Mouse (Mus musculus): ENCODE data around the gene Tbc1d22a. TPM values are rescaled to one million over a fixed set of nuclear protein-coding genes. Genes with fewer than 3 reads are reported as not detected.

Tbc1d22a gene
- polyA plus RNA-seq, 1 experiment from 2014 or later: 9.1 TPM

DNA sequence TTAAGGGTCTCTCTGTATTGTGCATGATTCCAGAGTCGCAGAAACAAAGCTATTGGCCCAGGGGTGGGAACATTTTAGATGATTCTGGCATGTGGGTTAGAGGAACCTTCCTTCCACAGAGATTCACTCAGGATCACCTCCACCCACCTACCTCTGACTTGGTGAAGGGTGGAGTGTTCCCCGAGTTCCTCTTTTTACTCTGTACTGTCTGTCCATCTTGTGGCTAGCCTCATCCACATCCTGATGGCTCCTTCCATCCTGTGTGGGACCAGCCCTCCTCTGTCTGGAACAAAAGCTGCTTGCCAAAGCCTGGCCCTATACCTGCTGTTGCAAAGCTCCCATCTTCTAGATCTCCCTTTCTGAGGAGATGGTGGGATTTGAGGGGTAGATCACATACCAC lies 71.0 kb downstream of the Tbc1d22a start:
- Histone ChIP-seq H3K36me3 (ENCODE audit: control insufficient read depth, insufficient read depth, low read length) (no peaks in the 10 kb centered on the region), H3K9me3 (ENCODE audit: control insufficient read depth, low read length) (no peaks in the 10 kb centered on the region), H3K4me2 (ENCODE audit: low read length) (no peak overlapping the region), H3K9ac (ENCODE audit: low read length) (no peak overlapping the region), H3K4me1 (ENCODE audit: control insufficient read depth in 2 of 2, insufficient read depth in 2 of 2, low read length in 2 of 2) (peaks cover 3 to 5% of the 10 kb centered on the region in 2 experiments; a peak in 1 of 4 replicates), H3K27ac (replicated peaks in 1 of 2; ENCODE audit: control insufficient read depth in 1 of 2, insufficient read depth in 1 of 2, low read depth in 2 of 2, low read length in 2 of 2) (no peak overlapping the region), H3K4me3 (ENCODE audit: control insufficient read depth in 1 of 2, insufficient read depth in 1 of 2, low read depth in 1 of 2, low read length in 2 of 2) (no peak overlapping the region), H3K27me3 (ENCODE audit: control insufficient read depth, insufficient read depth, low read length) (no peaks in the 10 kb centered on the region)
- WGBS: 80% methylated on average over 2 of the region's 2 CpGs
- no peak for ATAC-seq (ENCODE audit: insufficient number of reproducible peaks, insufficient read depth, low FRiP score, low read depth)

DNA sequence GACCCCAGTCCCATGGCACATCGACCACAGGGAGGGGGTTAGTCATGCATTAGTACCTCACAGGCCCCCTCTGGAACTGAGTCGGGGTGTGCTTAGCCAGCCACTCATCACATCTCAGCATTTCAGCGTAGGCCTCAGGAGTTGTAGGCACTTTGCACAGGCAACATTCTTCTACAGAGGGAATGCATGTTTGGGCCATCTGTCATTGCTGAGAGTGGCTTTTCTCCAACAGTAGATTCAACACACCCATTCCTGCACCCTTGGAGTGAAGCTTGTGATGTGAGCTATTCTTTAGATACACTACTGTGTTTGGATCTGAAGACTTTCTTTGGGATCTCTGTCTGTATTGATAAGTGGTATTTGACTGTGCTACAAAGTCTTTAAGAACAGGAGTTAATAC lies 75.8 kb downstream of the Tbc1d22a start:
- Histone ChIP-seq H3K27me3 (ENCODE audit: control insufficient read depth, insufficient read depth, low read length) (no peaks in the 10 kb centered on the region), H3K4me3 (ENCODE audit: control insufficient read depth in 1 of 2, insufficient read depth in 1 of 2, low read depth in 1 of 2, low read length in 2 of 2) (no peak overlapping the region), H3K9ac (ENCODE audit: low read length) (no peak overlapping the region), H3K4me2 (ENCODE audit: low read length) (no peak overlapping the region), H3K4me1 (ENCODE audit: control insufficient read depth in 2 of 2, insufficient read depth in 2 of 2, low read length in 2 of 2) (peaks cover 3 to 5% of the 10 kb centered on the region in 2 experiments; a peak in 1 of 4 replicates), H3K36me3 (ENCODE audit: control insufficient read depth, insufficient read depth, low read length) (no peaks in the 10 kb centered on the region), H3K27ac (replicated peaks in 1 of 2; ENCODE audit: control insufficient read depth in 1 of 2, insufficient read depth in 1 of 2, low read depth in 2 of 2, low read length in 2 of 2) (no peak overlapping the region), H3K9me3 (ENCODE audit: control insufficient read depth, low read length) (no peaks in the 10 kb centered on the region)
- WGBS: 26% methylated on average over 3 of the region's 3 CpGs
- ATAC-seq (ENCODE audit: insufficient number of reproducible peaks, insufficient read depth, low FRiP score, low read depth): no peak

DNA sequence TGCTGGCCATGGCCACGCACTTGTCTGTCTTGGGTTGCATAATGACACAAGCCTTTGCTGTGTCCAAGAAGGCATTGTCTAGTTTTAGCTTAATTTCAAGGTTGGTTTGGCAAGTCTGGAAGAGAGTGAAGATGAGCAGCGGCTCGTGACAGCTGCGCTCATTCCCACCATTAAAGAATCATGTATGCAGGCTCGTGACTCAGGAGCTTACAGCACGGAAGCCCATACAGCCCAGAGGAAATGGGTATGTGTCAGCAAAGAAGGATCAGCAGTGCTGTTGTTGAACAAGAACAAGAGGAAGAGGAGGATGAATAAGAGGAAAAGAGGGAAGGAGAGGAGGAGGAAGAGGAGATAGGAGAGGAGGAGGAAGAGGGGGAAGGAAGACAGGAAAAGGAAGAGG lies 78.0 kb downstream of the Tbc1d22a start:
- no peaks in the 10 kb centered on the region for H3K36me3 ChIP-seq (ENCODE audit: control insufficient read depth, insufficient read depth, low read length)
- no peaks in the 10 kb centered on the region for H3K9me3 ChIP-seq (ENCODE audit: control insufficient read depth, low read length)
- ATAC-seq (ENCODE audit: insufficient number of reproducible peaks, insufficient read depth, low FRiP score, low read depth): no peak
- H3K27ac ChIP-seq (replicated peaks in 1 of 2; ENCODE audit: control insufficient read depth in 1 of 2, insufficient read depth in 1 of 2, low read depth in 2 of 2, low read length in 2 of 2): no peak overlapping the region
- H3K27me3 ChIP-seq (ENCODE audit: control insufficient read depth, insufficient read depth, low read length): no peaks in the 10 kb centered on the region
- H3K4me2 ChIP-seq (ENCODE audit: low read length): no peak overlapping the region
- peaks cover 3 to 5% of the 10 kb centered on the region in 2 experiments; a peak in 1 of 4 replicates for H3K4me1 ChIP-seq (ENCODE audit: control insufficient read depth in 2 of 2, insufficient read depth in 2 of 2, low read length in 2 of 2)
- H3K4me3 ChIP-seq (ENCODE audit: control insufficient read depth in 1 of 2, insufficient read depth in 1 of 2, low read depth in 1 of 2, low read length in 2 of 2): no peak overlapping the region
- WGBS: 89% methylated on average over 6 of the region's 6 CpGs
- H3K9ac ChIP-seq (ENCODE audit: low read length): no peak overlapping the region

DNA sequence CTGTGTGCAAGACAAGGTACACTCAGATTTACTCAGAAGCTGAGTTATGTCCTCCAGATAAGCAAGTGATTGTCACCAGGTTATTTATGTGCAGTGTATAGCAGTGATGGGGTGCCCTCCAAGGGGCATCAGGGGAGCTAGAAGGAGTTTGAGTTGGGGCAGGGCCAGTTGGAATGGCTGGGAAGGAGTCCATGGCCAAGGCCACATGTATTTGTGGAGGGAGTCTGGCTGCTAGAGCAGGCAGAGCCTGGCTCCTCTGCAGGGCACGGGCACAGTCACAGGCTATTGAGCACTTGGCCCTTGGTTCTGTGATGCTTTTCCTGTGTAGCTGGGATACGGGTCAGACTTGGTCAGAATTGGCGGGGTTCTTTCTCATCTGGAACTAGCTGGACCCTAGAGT lies 80.2 kb downstream of the Tbc1d22a start:
- no peaks in the 10 kb centered on the region for H3K9me3 ChIP-seq (ENCODE audit: control insufficient read depth, low read length)
- H3K4me3 ChIP-seq (ENCODE audit: control insufficient read depth in 1 of 2, insufficient read depth in 1 of 2, low read depth in 1 of 2, low read length in 2 of 2): no peak overlapping the region
- no peaks in the 10 kb centered on the region for H3K27me3 ChIP-seq (ENCODE audit: control insufficient read depth, insufficient read depth, low read length)
- no peaks in the 10 kb centered on the region for H3K36me3 ChIP-seq (ENCODE audit: control insufficient read depth, insufficient read depth, low read length)
- WGBS: 82% methylated on average over 3 of the region's 3 CpGs
- no peak overlapping the region for H3K9ac ChIP-seq (ENCODE audit: low read length)
- H3K4me2 ChIP-seq (ENCODE audit: low read length): no peak overlapping the region
- no peak overlapping the region for H3K27ac ChIP-seq (replicated peaks in 1 of 2; ENCODE audit: control insufficient read depth in 1 of 2, insufficient read depth in 1 of 2, low read depth in 2 of 2, low read length in 2 of 2)
- peaks cover 3 to 5% of the 10 kb centered on the region in 2 experiments; a peak in 1 of 4 replicates for H3K4me1 ChIP-seq (ENCODE audit: control insufficient read depth in 2 of 2, insufficient read depth in 2 of 2, low read length in 2 of 2)
- no peak for ATAC-seq (ENCODE audit: insufficient number of reproducible peaks, insufficient read depth, low FRiP score, low read depth)

DNA sequence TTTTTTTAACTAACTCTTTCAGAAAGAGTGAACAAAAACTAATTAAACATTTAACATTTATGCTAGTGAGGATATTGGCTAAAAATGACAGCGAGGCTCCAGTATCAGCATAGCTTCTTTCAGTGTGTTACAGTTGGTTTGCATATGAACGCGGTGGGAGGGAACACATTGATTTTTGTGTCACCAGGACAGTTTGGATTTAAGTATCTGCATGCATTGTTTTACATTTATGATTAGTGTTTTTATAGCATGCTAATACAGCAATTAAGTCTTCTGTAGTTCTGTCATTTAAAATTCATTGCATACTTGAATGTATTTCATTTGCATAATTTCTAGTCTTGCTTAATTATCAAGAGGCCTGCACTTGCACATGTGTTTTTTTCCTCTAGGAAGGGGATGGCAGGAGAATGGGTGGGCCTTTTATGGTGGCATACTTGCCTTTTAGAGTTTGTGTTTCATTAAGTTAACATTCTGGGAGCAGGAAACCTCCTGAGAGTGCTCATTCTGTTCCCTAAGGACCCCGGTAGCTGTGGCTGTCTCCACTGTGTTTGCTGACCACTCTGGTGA lies 81.5 kb downstream of the Tbc1d22a start:
- ATAC-seq (ENCODE audit: insufficient number of reproducible peaks, insufficient read depth, low FRiP score, low read depth): no peak
- Histone ChIP-seq H3K27ac (replicated peaks in 1 of 2; ENCODE audit: control insufficient read depth in 1 of 2, insufficient read depth in 1 of 2, low read depth in 2 of 2, low read length in 2 of 2) (no peak overlapping the region), H3K36me3 (ENCODE audit: control insufficient read depth, insufficient read depth, low read length) (no peaks in the 10 kb centered on the region), H3K9ac (ENCODE audit: low read length) (no peak overlapping the region), H3K4me1 (ENCODE audit: control insufficient read depth in 2 of 2, insufficient read depth in 2 of 2, low read length in 2 of 2) (no peaks in the 10 kb centered on the region), H3K4me2 (ENCODE audit: low read length) (no peak overlapping the region), H3K9me3 (ENCODE audit: control insufficient read depth, low read length) (no peaks in the 10 kb centered on the region), H3K4me3 (ENCODE audit: control insufficient read depth in 1 of 2, insufficient read depth in 1 of 2, low read depth in 1 of 2, low read length in 2 of 2) (no peak overlapping the region), H3K27me3 (ENCODE audit: control insufficient read depth, insufficient read depth, low read length) (no peaks in the 10 kb centered on the region)
- WGBS: 79% methylated on average over 4 of the region's 4 CpGs

DNA sequence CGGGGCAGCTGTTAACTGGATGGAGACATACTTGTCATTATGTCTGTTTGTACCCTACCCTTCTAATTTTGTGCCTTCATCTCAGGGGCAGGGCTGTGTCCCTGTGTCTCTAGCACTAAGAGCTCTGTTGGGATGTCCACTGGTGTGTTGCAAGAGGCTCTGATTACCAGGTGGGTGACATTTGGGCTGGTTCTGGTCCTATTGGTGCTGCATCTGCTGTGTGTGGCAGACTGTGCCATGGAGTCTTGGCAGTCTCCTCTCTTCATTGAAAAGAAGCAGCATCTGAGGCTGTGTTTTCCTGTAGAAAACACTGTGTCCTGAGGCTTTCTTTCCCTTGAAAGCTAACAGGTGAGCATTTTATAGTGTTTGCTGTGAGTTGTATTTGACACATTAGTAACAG lies 83.0 kb downstream of the Tbc1d22a start:
- Histone ChIP-seq H3K9ac (ENCODE audit: low read length) (no peak overlapping the region), H3K27ac (replicated peaks in 1 of 2; ENCODE audit: control insufficient read depth in 1 of 2, insufficient read depth in 1 of 2, low read depth in 2 of 2, low read length in 2 of 2) (no peak overlapping the region), H3K4me3 (ENCODE audit: control insufficient read depth in 1 of 2, insufficient read depth in 1 of 2, low read depth in 1 of 2, low read length in 2 of 2) (no peak overlapping the region), H3K4me2 (ENCODE audit: low read length) (no peak overlapping the region), H3K27me3 (ENCODE audit: control insufficient read depth, insufficient read depth, low read length) (no peaks in the 10 kb centered on the region), H3K4me1 (ENCODE audit: control insufficient read depth in 2 of 2, insufficient read depth in 2 of 2, low read length in 2 of 2) (no peaks in the 10 kb centered on the region), H3K9me3 (ENCODE audit: control insufficient read depth, low read length) (no peaks in the 10 kb centered on the region), H3K36me3 (ENCODE audit: control insufficient read depth, insufficient read depth, low read length) (peaks cover 12% of the 10 kb centered on the region)
- no peak for ATAC-seq (ENCODE audit: insufficient number of reproducible peaks, insufficient read depth, low FRiP score, low read depth)
- WGBS: 96% methylated on average over 1 of the region's 1 CpGs

DNA sequence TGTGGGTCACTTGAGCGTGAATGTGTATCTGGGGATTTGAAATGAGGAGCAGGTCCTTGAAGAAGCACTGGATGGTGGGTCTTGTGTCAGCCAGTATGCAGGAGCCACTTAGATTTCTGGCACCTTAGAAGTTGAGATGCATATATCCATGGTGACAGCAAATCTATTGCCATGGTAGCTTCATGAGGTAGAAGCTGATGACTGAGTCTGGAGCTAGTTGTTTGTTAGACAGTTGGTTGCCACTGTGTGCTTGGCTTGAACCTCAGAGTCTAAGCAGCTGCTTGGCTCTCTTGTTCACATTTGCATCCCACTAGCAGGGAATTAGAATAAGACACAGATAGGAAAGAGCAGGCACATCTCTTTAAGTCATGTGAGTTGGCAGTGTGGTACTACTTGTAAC lies 89.6 kb downstream of the Tbc1d22a start:
- Histone ChIP-seq H3K27me3 (ENCODE audit: control insufficient read depth, insufficient read depth, low read length) (no peaks in the 10 kb centered on the region), H3K9me3 (ENCODE audit: control insufficient read depth, low read length) (no peaks in the 10 kb centered on the region), H3K36me3 (ENCODE audit: control insufficient read depth, insufficient read depth, low read length) (peaks cover 12% of the 10 kb centered on the region), H3K4me2 (ENCODE audit: low read length) (no peak overlapping the region), H3K9ac (ENCODE audit: low read length) (no peak overlapping the region), H3K27ac (replicated peaks in 1 of 2; ENCODE audit: control insufficient read depth in 1 of 2, insufficient read depth in 1 of 2, low read depth in 2 of 2, low read length in 2 of 2) (no peak overlapping the region), H3K4me1 (ENCODE audit: control insufficient read depth in 2 of 2, insufficient read depth in 2 of 2, low read length in 2 of 2) (no peaks in the 10 kb centered on the region), H3K4me3 (ENCODE audit: control insufficient read depth in 1 of 2, insufficient read depth in 1 of 2, low read depth in 1 of 2, low read length in 2 of 2) (no peak overlapping the region)
- ATAC-seq (ENCODE audit: insufficient number of reproducible peaks, insufficient read depth, low FRiP score, low read depth): no peak
- WGBS: 91% methylated on average over 1 of the region's 1 CpGs

DNA sequence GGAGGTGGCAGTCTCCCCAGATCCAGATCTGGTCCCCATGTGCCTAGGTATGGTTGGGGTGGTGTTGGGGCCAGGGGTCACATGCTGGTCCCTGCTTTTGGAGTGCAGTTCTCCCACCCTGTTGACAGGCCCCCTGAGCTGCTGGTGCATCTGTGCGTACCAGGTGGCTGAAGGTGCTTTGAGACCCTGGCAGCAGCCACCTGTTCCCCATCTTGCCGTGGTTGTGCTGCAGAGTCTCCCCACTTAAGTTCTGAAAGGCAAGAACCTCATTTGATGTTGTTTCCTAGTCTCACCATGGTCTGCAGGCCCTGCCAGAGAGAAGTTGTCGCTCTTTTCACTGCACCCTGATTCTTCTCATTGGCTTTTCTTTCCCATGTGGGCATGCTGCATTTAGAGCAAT lies 90.6 kb downstream of the Tbc1d22a start:
- no peak for ATAC-seq (ENCODE audit: insufficient number of reproducible peaks, insufficient read depth, low FRiP score, low read depth)
- Histone ChIP-seq H3K36me3 (ENCODE audit: control insufficient read depth, insufficient read depth, low read length) (peaks cover 12% of the 10 kb centered on the region), H3K27me3 (ENCODE audit: control insufficient read depth, insufficient read depth, low read length) (no peaks in the 10 kb centered on the region), H3K9me3 (ENCODE audit: control insufficient read depth, low read length) (no peaks in the 10 kb centered on the region), H3K9ac (ENCODE audit: low read length) (no peak overlapping the region), H3K4me2 (ENCODE audit: low read length) (no peak overlapping the region), H3K4me1 (ENCODE audit: control insufficient read depth in 2 of 2, insufficient read depth in 2 of 2, low read length in 2 of 2) (no peaks in the 10 kb centered on the region), H3K27ac (replicated peaks in 1 of 2; ENCODE audit: control insufficient read depth in 1 of 2, insufficient read depth in 1 of 2, low read depth in 2 of 2, low read length in 2 of 2) (no peak overlapping the region), H3K4me3 (ENCODE audit: control insufficient read depth in 1 of 2, insufficient read depth in 1 of 2, low read depth in 1 of 2, low read length in 2 of 2) (no peak overlapping the region)
- WGBS: 89% methylated on average over 3 of the region's 3 CpGs
